Mouse (Mus musculus): Measurements from ENCODE around the gene Sphkap. TPM values are rescaled to one million over a fixed set of nuclear protein-coding genes. Genes with fewer than 3 reads are reported as not detected.

Sphkap gene
- 0.04 and 0.06 TPM in 2 replicates for polyA plus RNA-seq (2012; rRNA removed)

- no peak for DNase-seq (ENCODE audit: low read depth)
Observed at GRCm38 (mm10) chr1:83408021-83408464, at the start of gene Sphkap. TSS of gene Sphkap (minus strand) at chr1:83408200.

GRCm38 (mm10) chr1:83451291-83451690 lies 43.3 kb upstream of the Sphkap start:
- DNase-seq (ENCODE audit: low read depth), result no peak

GRCm38 (mm10) chr1:83440422-83440821 lies 32.4 kb upstream of the Sphkap start:
- DNase-seq (ENCODE audit: low read depth), result no peak

- DNase-seq (ENCODE audit: low read depth), result no peak
Observed at GRCm38 (mm10) chr1:83433932-83434331, 25.9 kb upstream of the Sphkap start.

GRCm38 (mm10) chr1:83429866-83430265 lies 21.9 kb upstream of the Sphkap start:
- no peak for DNase-seq (ENCODE audit: low read depth)

- DNase-seq (ENCODE audit: low read depth), result no peak
Observed at GRCm38 (mm10) chr1:83407616-83408015, 384 bp downstream of the Sphkap start.

- DNase-seq (ENCODE audit: low read depth), result no peak
Observed at GRCm38 (mm10) chr1:83406882-83407549, 984 bp downstream of the Sphkap start.

GRCm38 (mm10) chr1:83401079-83401478 lies 6.9 kb downstream of the Sphkap start:
- no peak for DNase-seq (ENCODE audit: low read depth)

GRCm38 (mm10) chr1:83396284-83396683 lies 11.7 kb downstream of the Sphkap start:
- DNase-seq (ENCODE audit: low read depth), result no peak

GRCm38 (mm10) chr1:83395559-83395958 lies 12.4 kb downstream of the Sphkap start:
- no peak for DNase-seq (ENCODE audit: low read depth)

GRCm38 (mm10) chr1:83389419-83389818 lies 18.6 kb downstream of the Sphkap start:
- DNase-seq (ENCODE audit: low read depth), result no peak

GRCm38 (mm10) chr1:83377404-83377803 lies 30.6 kb downstream of the Sphkap start:
- DNase-seq (ENCODE audit: low read depth), result no peak

GRCm38 (mm10) chr1:83366456-83366855 lies 41.5 kb downstream of the Sphkap start:
- no peak for DNase-seq (ENCODE audit: low read depth)

GRCm38 (mm10) chr1:83362168-83362567 lies 45.8 kb downstream of the Sphkap start:
- no peak for DNase-seq (ENCODE audit: low read depth)

- no peak for DNase-seq (ENCODE audit: low read depth)
Observed at GRCm38 (mm10) chr1:83346453-83346852, 61.5 kb downstream of the Sphkap start.

- DNase-seq (ENCODE audit: low read depth), result no peak
Observed at GRCm38 (mm10) chr1:83345572-83345971, 62.4 kb downstream of the Sphkap start.

GRCm38 (mm10) chr1:83345069-83345468 lies 62.9 kb downstream of the Sphkap start:
- no peak for DNase-seq (ENCODE audit: low read depth)

GRCm38 (mm10) chr1:83342726-83343250 lies 65.2 kb downstream of the Sphkap start:
- no peak for DNase-seq (ENCODE audit: low read depth)

GRCm38 (mm10) chr1:83339358-83339757 lies 68.6 kb downstream of the Sphkap start:
- no peak for DNase-seq (ENCODE audit: low read depth)

- no peak for DNase-seq (ENCODE audit: low read depth)
Observed at GRCm38 (mm10) chr1:83316917-83317316, 91.1 kb downstream of the Sphkap start.

GRCm38 (mm10) chr1:83315146-83315545 lies 92.9 kb downstream of the Sphkap start:
- DNase-seq (ENCODE audit: low read depth), result no peak

- DNase-seq (ENCODE audit: low read depth), result no peak
Observed at GRCm38 (mm10) chr1:83311607-83312295, 96.2 kb downstream of the Sphkap start.
